8 mouse cellular contexts compared by ENCODE assay signal in the genomic region with DNA sequence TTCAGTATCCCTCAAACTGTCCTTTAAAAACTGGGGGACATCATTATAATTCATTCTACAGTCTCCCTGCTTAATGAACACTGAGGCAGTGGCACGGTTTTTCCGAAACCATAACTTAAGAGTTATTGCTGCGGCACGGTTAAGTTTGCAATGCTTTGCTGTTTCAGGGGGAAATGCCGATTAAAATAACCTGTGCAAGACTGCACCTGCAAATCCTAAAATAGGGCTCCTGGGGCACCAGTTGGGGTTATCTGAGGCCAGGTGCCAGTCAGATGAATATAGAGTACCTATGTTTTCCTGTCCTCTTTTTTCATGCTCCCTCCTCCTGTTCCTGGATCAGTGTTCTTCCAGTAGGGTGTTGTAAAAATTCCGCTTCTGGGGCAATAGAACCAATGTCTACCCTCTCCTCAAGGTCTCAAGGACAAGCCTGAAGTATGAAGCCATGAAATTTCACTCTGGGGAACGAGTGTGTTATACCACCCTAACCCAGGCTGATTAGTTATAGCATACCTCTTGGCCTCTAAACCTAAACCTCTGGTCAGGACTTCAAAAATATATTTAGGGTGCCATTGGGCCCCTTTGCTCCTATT. TPM values are rescaled to one million over a fixed set of nuclear protein-coding genes. Genes with fewer than 3 reads are reported as not detected.
DNase-seq lines count a peak whose midpoint lies in the region; ATAC-seq and TF ChIP-seq lines count a peak whose summit lies in the region.

No protein-coding gene starts in this region.

- H3K9me3 ChIP-seq in lung, embryonic 16.5 days (ENCODE audit: control insufficient read depth, low read length) = no peaks in the 10 kb centered on the region
- no peaks in the 10 kb centered on the region for H3K9me3 ChIP-seq in limb, embryonic 14.5 days (ENCODE audit: control insufficient read depth, low read length)
- H3K9me3 ChIP-seq in stomach, postnatal 0 days (ENCODE audit: control insufficient read depth, low read length) = no peaks in the 10 kb centered on the region

- H3K9ac ChIP-seq in lung, embryonic 16.5 days (ENCODE audit: low read length) = peak overlapping the region; percentile 67
- H3K9ac ChIP-seq in limb, embryonic 14.5 days (ENCODE audit: low read depth, low read length, severe bottlenecking) = peak overlapping the region; percentile 32
- H3K9ac ChIP-seq in stomach, postnatal 0 days (ENCODE audit: low read length) = peak overlapping the region; percentile 2; the same call in 1 of the 2 replicates

- H3K27me3 ChIP-seq in lung, embryonic 16.5 days (ENCODE audit: control insufficient read depth, insufficient read depth, low read depth, low read length) = no peaks in the 10 kb centered on the region
- H3K27me3 ChIP-seq in limb, embryonic 14.5 days (ENCODE audit: control insufficient read depth, insufficient read depth, low read length) = no peaks in the 10 kb centered on the region
- H3K27me3 ChIP-seq in stomach, postnatal 0 days (ENCODE audit: control insufficient read depth, insufficient read depth, low read length) = no peaks in the 10 kb centered on the region

- no peak overlapping the region for H3K27ac ChIP-seq in lung, embryonic 16.5 days (ENCODE audit: low read length)
- no peak overlapping the region for H3K27ac ChIP-seq in embryonic fibroblast, embryonic 13.5 days (ENCODE audit: insufficient read depth, low read length)
- no peak overlapping the region; the same call in 1 of the 2 replicates for H3K27ac ChIP-seq in limb, embryonic 14.5 days (replicated peaks; ENCODE audit: low read depth, low read length)
- no peak overlapping the region; the same call in 1 of the 2 replicates for H3K27ac ChIP-seq in stomach, postnatal 0 days (replicated peaks)

- peak overlapping the region; percentile 91 for H3K4me3 ChIP-seq in lung, embryonic 16.5 days (ENCODE audit: low read length)
- H3K4me3 ChIP-seq in embryonic fibroblast, embryonic 13.5 days (ENCODE audit: insufficient read depth, low read length) = peak overlapping the region; percentile 61
- H3K4me3 ChIP-seq in limb, embryonic 14.5 days (replicated peaks; ENCODE audit: low read length) = peak overlapping the region; percentile 82
- H3K4me3 ChIP-seq in stomach, postnatal 0 days (ENCODE audit: low read depth, low read length) = peak overlapping the region; percentile 93

- WGBS in lung, embryonic 16.5 days = 46% methylated on average over 7 of the region's 7 CpGs
- 40% methylated on average over 7 of the region's 7 CpGs for WGBS in limb, embryonic 14.5 days
- 39% methylated on average over 7 of the region's 7 CpGs for WGBS in stomach, postnatal 0 days

- no peaks in the 10 kb centered on the region; the same call in 1 of the 2 replicates for H3K36me3 ChIP-seq in lung, embryonic 16.5 days (ENCODE audit: control insufficient read depth, insufficient read depth, low read length)
- H3K36me3 ChIP-seq in limb, embryonic 14.5 days (ENCODE audit: control insufficient read depth, insufficient read depth, low read length) = no peaks in the 10 kb centered on the region
- no peaks in the 10 kb centered on the region for H3K36me3 ChIP-seq in stomach, postnatal 0 days (ENCODE audit: control insufficient read depth, insufficient read depth, low read length)

- DNase-seq in lung, postnatal 4 days = no peak
- DNase-seq in limb, embryonic 14.5 days (ENCODE audit: low spot score) = no peak
- no peak for DNase-seq in stomach, postnatal 0 days (ENCODE audit: low spot score)
- DNase-seq in ovary, postnatal 36 days (ENCODE audit: low spot score) = no peak
- no peak for DNase-seq in layer of hippocampus, postnatal 10 days (ENCODE audit: low spot score in 2 of 2)
- DNase-seq in kidney, adult 9 months = no peak

- H3K4me2 ChIP-seq in lung, embryonic 16.5 days (ENCODE audit: low read depth, low read length) = peak overlapping the region; percentile 63
- H3K4me2 ChIP-seq in limb, embryonic 14.5 days (replicated peaks; ENCODE audit: low read depth, low read length, severe bottlenecking) = peak overlapping the region; percentile 45
- H3K4me2 ChIP-seq in stomach, postnatal 0 days (replicated peaks; ENCODE audit: low read depth) = peak overlapping the region; percentile 57

- no peak for TF ChIP-seq CTCF in embryonic fibroblast, embryonic 13.5 days (IDR thresholded peaks at IDR 0.05; ENCODE audit: borderline replicate concordance, insufficient read depth, low read length)
- no peak for TF ChIP-seq CTCF in stomach, postnatal 0 days (IDR thresholded peaks at IDR 0.05; ENCODE audit: low read depth)

- TF ChIP-seq EP300 in stomach, postnatal 0 days (optimal IDR thresholded peaks at IDR 0.05) = no peak

- no peak for ATAC-seq in lung, embryonic 16.5 days (ENCODE audit: low read depth)
- ATAC-seq in limb, embryonic 14.5 days (ENCODE audit: low FRiP score, low read depth) = no peak
- ATAC-seq in stomach, postnatal 0 days (ENCODE audit: low FRiP score, low TSS enrichment) = no peak

- no peak for TF ChIP-seq POLR2A in embryonic fibroblast, embryonic 13.5 days (IDR thresholded peaks at IDR 0.05; ENCODE audit: low read depth, low read length)
- TF ChIP-seq POLR2A in limb, embryonic 14.5 days (IDR thresholded peaks at IDR 0.05; ENCODE audit: borderline replicate concordance, extremely low read depth, insufficient read depth, insufficient read length) = no peak

- peaks cover 21% of the 10 kb centered on the region for H3K4me1 ChIP-seq in lung, embryonic 16.5 days (replicated peaks; ENCODE audit: control insufficient read depth, insufficient read depth, low read length)
- no peaks in the 10 kb centered on the region for H3K4me1 ChIP-seq in embryonic fibroblast, embryonic 13.5 days (ENCODE audit: control insufficient read depth, insufficient read depth, low read length)
- peaks cover 24% of the 10 kb centered on the region for H3K4me1 ChIP-seq in limb, embryonic 14.5 days (ENCODE audit: control insufficient read depth, insufficient read depth, low read length)
- no peaks in the 10 kb centered on the region for H3K4me1 ChIP-seq in stomach, postnatal 0 days (replicated peaks; ENCODE audit: control insufficient read depth, insufficient read depth)

RNA-seq across cellular contexts. Expression of gene Mki67, which starts 0.9 kb away (rescaled TPM):
- polyA plus RNA-seq in lung, embryonic 16.5 days (2015; fragmentation: Nextera tagmentation; extraction: Ambion mirVana) = 43.7 and 44.3 TPM in 2 replicates
- 76.0 and 120 TPM in 2 replicates for polyA plus RNA-seq in embryonic fibroblast, embryonic 13.5 days (2011; ENCODE audit: insufficient read length, low read depth, missing spikeins)
- polyA plus RNA-seq in limb, embryonic 14.5 days (2012; rRNA removed) = 21.9 and 43.1 TPM in 2 replicates
- polyA plus RNA-seq in limb, embryonic 14.5 days (2014; fragmentation: Nextera tagmentation; extraction: Ambion mirVana) = 47.7 and 53.5 TPM in 2 replicates
- 5.5 and 7.8 TPM in 2 replicates for polyA plus RNA-seq in stomach, postnatal 0 days (2015; fragmentation: Nextera tagmentation; extraction: Ambion mirVana)
- 1 to 10 TPM; 9.9 TPM for total RNA-seq in layer of hippocampus, postnatal 10 days (2021)

Comparison
In these comparisons a context has a peak if more than half of its experiments do, and no peak if none do; other contexts are left out.
1. H3K9ac ChIP-seq: peak in every context shown above with its lines; median percentile 67 in lung, embryonic 16.5 days; 32 in limb, embryonic 14.5 days; 2 in stomach, postnatal 0 days.